Mouse (Mus musculus) midbrain, postnatal 0 days (tissue): ENCODE results near the gene 0610030E20Rik. TPM values are rescaled to one million over a fixed set of nuclear protein-coding genes. Genes with fewer than 3 reads are reported as not detected.
A peak's percentile ranks its signal among the peaks of the same experiment; 100 is the strongest.

Experiments used
- ATAC-seq: fragments of 200-750 bp; cut with Nextera tagmentation; 2 replicates; pipeline ENCODE4 v1.8.0; 2017; ENCODE audit warnings: moderate number of reproducible peaks, mild to moderate bottlenecking, moderate TSS enrichment, moderate library complexity; ENCODE audit not compliant: low FRiP score
- DNase-seq: peaks from one replicate; pipeline ENCODE4 v3.0.0-alpha.2; 2015; ENCODE audit warnings: low spot score
- H3K27ac ChIP-seq: fragments of 300-500 bp; sonication (generic); 2 replicates; pipeline ENCODE4 v1.5.1; 2014; ENCODE audit warnings: low read depth, mild to moderate bottlenecking, low read length, mixed read lengths
- H3K27me3 ChIP-seq: fragments of 300-500 bp; sonication (generic); 2 replicates; pipeline ENCODE4 v1.6.1; 2014; ENCODE audit warnings: low read length, control low read depth, mixed read lengths; ENCODE audit not compliant: insufficient read depth
- H3K36me3 ChIP-seq: fragments of 300-500 bp; sonication (generic); 2 replicates; pipeline ENCODE4 v1.6.1; 2014; ENCODE audit warnings: low read length, control low read depth, mixed read lengths; ENCODE audit not compliant: insufficient read depth
- H3K4me1 ChIP-seq: fragments of 300-500 bp; sonication (generic); 2 replicates; pipeline ENCODE4 v1.6.1; 2014; ENCODE audit warnings: mild to moderate bottlenecking, control low read depth, antibody characterized with exemption, low read length, mixed read lengths; ENCODE audit not compliant: insufficient read depth
- H3K4me2 ChIP-seq: fragments of 300-500 bp; sonication (generic); 2 replicates; pipeline ENCODE4 v1.6.1; 2014; ENCODE audit warnings: low read depth, mild to moderate bottlenecking, low read length, mixed read lengths; ENCODE audit not compliant: poor library complexity, severe bottlenecking
- H3K4me3 ChIP-seq: fragments of 300-500 bp; sonication (generic); 2 replicates; pipeline ENCODE4 v1.5.1; 2014; ENCODE audit warnings: low read depth, mild to moderate bottlenecking, low read length, moderate library complexity
- H3K9ac ChIP-seq: fragments of 300-500 bp; sonication (generic); replicated peaks from 2 replicates; pipeline ENCODE4 v1.6.1; 2014; ENCODE audit warnings: mild to moderate bottlenecking, low read length, moderate library complexity, mixed read lengths; ENCODE audit not compliant: poor library complexity, severe bottlenecking
- H3K9me3 ChIP-seq: fragments of 300-500 bp; sonication (generic); 2 replicates; pipeline ENCODE4 v1.6.1; 2016; ENCODE audit warnings: low read length, control low read depth
- CTCF ChIP-seq: IDR thresholded peaks from 2 replicates; pipeline ENCODE4 v1.5.1; 2016; ENCODE audit warnings: antibody characterized with exemption, mild to moderate bottlenecking
- WGBS: fragments of 180-500 bp; shearing (Covaris S2); extraction: QIAGEN DNeasy Blood & Tissue Kit; methylation state at CpG from one replicate; pipeline ENCODE4 v1.1.7; 2014; 5-methylcytosine and 5-hydroxymethylcytosine counted together
- polyA plus RNA-seq: library from polyadenylated mRNA; unstranded; fragments of >200 nt; fragmentation: Nextera tagmentation; extraction: Ambion mirVana; gene quantifications from 2 replicates; pipeline ENCODE4 v1.2.1, GENCODE M21; 2015
- total RNA-seq: library from RNA; depleted of rRNA; stranded (reverse); fragments of >200 nt; gene quantifications from 2 replicates; pipeline ENCODE4 v1.2.3, GENCODE M21; 2014

The 0610030E20Rik gene
- total and polyA plus RNA-seq, 2 experiments from 2014 or later, result 10.0 to 14.7 TPM

GRCm38 (mm10) chr6:72315384-72315783 lies 31.7 kb upstream of the 0610030E20Rik start:
- Histone ChIP-seq H3K4me1 (no peaks in the 10 kb centered on the region), H3K4me3 (no peak overlapping the region), H3K36me3 (peaks cover 36% of the 10 kb centered on the region), H3K9ac (no peak overlapping the region), H3K27me3 (no peaks in the 10 kb centered on the region), H3K4me2 (no peak overlapping the region), H3K27ac (no peak overlapping the region), H3K9me3 (no peaks in the 10 kb centered on the region)
- no peak for ATAC-seq
- no peak for TF ChIP-seq CTCF
- 92% methylated on average over 2 of the region's 2 CpGs for WGBS
- no peak for DNase-seq

DNA sequence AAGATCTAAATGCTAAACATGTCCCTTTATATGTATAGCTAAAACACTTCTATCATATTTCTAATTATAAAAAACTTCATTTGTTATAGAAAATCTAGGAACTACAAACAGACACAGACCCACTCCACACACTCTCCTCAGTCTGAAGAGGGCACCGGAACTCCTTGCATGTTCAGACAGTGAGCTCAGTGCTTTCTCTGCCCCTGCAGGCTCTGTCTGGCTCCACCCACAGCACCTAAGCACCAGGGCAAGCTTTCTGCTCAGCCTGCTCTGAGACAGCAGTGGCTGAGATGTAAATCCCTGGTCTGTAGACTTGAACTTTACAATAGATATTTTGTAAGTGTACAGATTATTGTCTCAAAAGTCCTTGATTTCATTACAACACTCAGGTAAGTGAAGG lies 31.1 kb upstream of the 0610030E20Rik start:
- Histone ChIP-seq H3K4me1 (no peaks in the 10 kb centered on the region), H3K9ac (no peak overlapping the region), H3K4me2 (no peak overlapping the region), H3K27me3 (no peaks in the 10 kb centered on the region), H3K9me3 (no peaks in the 10 kb centered on the region), H3K4me3 (no peak overlapping the region), H3K27ac (no peak overlapping the region), H3K36me3 (peaks cover 41% of the 10 kb centered on the region)
- ATAC-seq (no peak), DNase-seq (no peak)
- 93% methylated on average over 1 of the region's 1 CpGs for WGBS
- TF ChIP-seq CTCF, result no peak

- Histone ChIP-seq H3K27ac (no peak overlapping the region), H3K9ac (no peak overlapping the region), H3K4me2 (no peak overlapping the region), H3K27me3 (no peaks in the 10 kb centered on the region), H3K9me3 (no peaks in the 10 kb centered on the region), H3K36me3 (peaks cover 58% of the 10 kb centered on the region), H3K4me1 (no peaks in the 10 kb centered on the region), H3K4me3 (no peak overlapping the region)
- WGBS, result 91% methylated on average over 5 of the region's 5 CpGs
- DNase-seq (no peak), ATAC-seq (no peak)
- no peak for TF ChIP-seq CTCF
Measured at GRCm38 (mm10) chr6:72318440-72318839, 28.7 kb upstream of the 0610030E20Rik start.

- peak; percentile 65 for TF ChIP-seq CTCF
- ATAC-seq (no peak), DNase-seq (peak; percentile 35)
- H3K4me1 ChIP-seq, result no peaks in the 10 kb centered on the region
- H3K4me2 ChIP-seq, result no peak overlapping the region
- no peak overlapping the region for H3K27ac ChIP-seq
- H3K9me3 ChIP-seq, result no peaks in the 10 kb centered on the region
- no peak overlapping the region for H3K9ac ChIP-seq
- 81% methylated on average over 11 of the region's 11 CpGs for WGBS
- H3K4me3 ChIP-seq, result no peak overlapping the region
- H3K27me3 ChIP-seq, result no peaks in the 10 kb centered on the region
- peaks cover 61% of the 10 kb centered on the region for H3K36me3 ChIP-seq
Measured at GRCm38 (mm10) chr6:72319019-72319418, 28.1 kb upstream of the 0610030E20Rik start.

DNA sequence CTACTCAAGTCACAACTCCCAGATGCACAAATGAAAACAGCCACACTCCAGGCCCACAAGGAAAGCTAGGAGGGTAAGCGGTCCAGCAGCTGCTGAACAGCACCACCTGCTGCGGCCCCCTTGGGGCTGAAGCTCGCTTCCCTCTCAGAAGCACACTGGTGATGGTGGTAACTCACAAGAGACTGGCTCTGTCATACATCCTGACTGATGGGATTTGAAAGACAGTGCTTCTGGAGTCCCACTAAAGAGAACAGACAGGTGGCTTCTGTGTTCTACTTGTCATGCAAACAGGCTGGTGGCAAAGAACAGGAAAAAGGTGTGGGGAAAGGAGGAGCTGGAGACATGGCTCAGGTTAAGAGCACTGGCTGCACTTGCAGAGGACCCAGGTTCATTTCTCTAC lies 24.2 kb upstream of the 0610030E20Rik start:
- WGBS, result 87% methylated on average over 3 of the region's 3 CpGs
- Histone ChIP-seq H3K36me3 (peaks cover 68% of the 10 kb centered on the region), H3K27ac (no peak overlapping the region), H3K4me3 (no peak overlapping the region), H3K27me3 (no peaks in the 10 kb centered on the region), H3K4me1 (no peaks in the 10 kb centered on the region), H3K9ac (no peak overlapping the region), H3K4me2 (no peak overlapping the region), H3K9me3 (no peaks in the 10 kb centered on the region)
- no peak for ATAC-seq
- DNase-seq, result no peak
- no peak for TF ChIP-seq CTCF

DNA sequence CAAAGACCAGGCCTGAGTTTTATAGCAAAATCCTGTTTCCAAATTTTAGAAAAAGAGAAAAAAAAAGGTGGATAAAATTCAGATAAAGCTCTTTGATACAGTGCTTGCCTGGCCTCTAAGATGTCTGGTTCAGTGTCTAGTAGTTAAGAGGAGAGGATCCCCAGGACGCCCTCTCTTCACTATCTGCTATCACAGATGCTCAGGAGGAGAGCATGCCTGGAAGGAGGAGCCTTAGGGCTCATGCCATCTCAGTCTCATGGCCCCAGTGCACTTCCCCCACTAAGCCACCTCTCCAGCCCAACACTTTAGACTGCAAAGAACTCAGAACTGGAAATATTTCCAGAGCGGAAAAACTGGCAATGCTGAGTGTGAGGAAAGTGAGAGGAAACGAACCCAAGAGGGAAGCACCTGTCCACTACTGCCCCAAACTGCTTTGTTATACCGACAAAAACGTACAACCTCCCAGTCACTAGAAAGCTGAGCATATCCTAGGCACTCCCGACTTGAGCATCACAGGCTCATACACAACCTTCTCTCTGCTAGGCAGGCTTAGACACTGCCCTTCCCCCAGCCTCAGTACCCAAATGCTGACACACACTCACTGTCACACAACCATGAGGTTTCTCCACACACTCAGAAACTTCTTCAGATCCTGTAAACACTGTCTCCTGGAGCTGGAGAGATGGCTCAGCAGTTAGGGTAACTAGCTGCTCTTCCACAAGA lies 23.2 kb upstream of the 0610030E20Rik start:
- H3K27ac ChIP-seq, result no peak overlapping the region
- H3K4me1 ChIP-seq, result no peaks in the 10 kb centered on the region
- no peaks in the 10 kb centered on the region for H3K27me3 ChIP-seq
- no peaks in the 10 kb centered on the region for H3K9me3 ChIP-seq
- H3K9ac ChIP-seq, result no peak overlapping the region
- DNase-seq (no peak), ATAC-seq (no peak)
- WGBS, result 92% methylated on average over 6 of the region's 6 CpGs
- TF ChIP-seq CTCF, result no peak
- H3K4me3 ChIP-seq, result no peak overlapping the region
- peaks cover 71% of the 10 kb centered on the region for H3K36me3 ChIP-seq
- H3K4me2 ChIP-seq, result no peak overlapping the region
